Mouse (Mus musculus) limb, embryonic 13.5 days (tissue): ENCODE data around the gene Gm6583. TPM values are rescaled to one million over a fixed set of nuclear protein-coding genes. Genes with fewer than 3 reads are reported as not detected.
"Not testable (repeated sequence)": the region's sequence is repeated elsewhere in the genome, so short reads cannot be mapped to it uniquely, and the experiment has no call there.

Source experiments
- ATAC-seq: fragments of 200-750 bp; cut with Nextera tagmentation; 2 replicates; pipeline ENCODE4 v1.8.0; 2017; ENCODE audit warnings: low read depth, moderate number of reproducible peaks, moderate TSS enrichment; ENCODE audit not compliant: low FRiP score
- H3K27ac ChIP-seq: fragments of 300-500 bp; sonication (generic); 2 replicates; pipeline ENCODE4 v1.5.1; 2015; ENCODE audit warnings: inconsistent platforms, mild to moderate bottlenecking, moderate library complexity
- H3K27me3 ChIP-seq: fragments of 300-500 bp; sonication (generic); 2 replicates; pipeline ENCODE4 v1.6.1; 2015; ENCODE audit warnings: mild to moderate bottlenecking, inconsistent platforms
- H3K36me3 ChIP-seq: fragments of 300-500 bp; sonication (generic); 2 replicates; pipeline ENCODE4 v1.6.1; 2015; ENCODE audit warnings: inconsistent platforms, mild to moderate bottlenecking, moderate library complexity
- H3K4me1 ChIP-seq: fragments of 300-500 bp; sonication (generic); 2 replicates; pipeline ENCODE4 v1.6.1; 2015; ENCODE audit warnings: inconsistent platforms
- H3K4me2 ChIP-seq: fragments of 300-500 bp; sonication (generic); replicated peaks from 2 replicates; pipeline ENCODE4 v1.6.1; 2015; ENCODE audit warnings: inconsistent platforms, mild to moderate bottlenecking, moderate library complexity
- H3K4me3 ChIP-seq: fragments of 300-500 bp; sonication (generic); 2 replicates; pipeline ENCODE4 v1.5.1; 2015; ENCODE audit warnings: moderate library complexity, mild to moderate bottlenecking, inconsistent platforms
- H3K9ac ChIP-seq: fragments of 300-500 bp; sonication (generic); 2 replicates; pipeline ENCODE4 v1.6.1; 2015; ENCODE audit warnings: mild to moderate bottlenecking, inconsistent platforms
- H3K9me3 ChIP-seq: fragments of 300-500 bp; sonication (generic); 2 replicates; pipeline ENCODE4 v1.6.1; 2016; ENCODE audit warnings: inconsistent platforms
- WGBS: fragments of 180-500 bp; shearing (Covaris S2); methylation state at CpG from one replicate; pipeline ENCODE4 v1.1.7; 2015; 5-methylcytosine and 5-hydroxymethylcytosine counted together
- polyA plus RNA-seq: library from polyadenylated mRNA; unstranded; fragments of >200 nt; fragmentation: Nextera tagmentation; extraction: Ambion mirVana; gene quantifications from 2 replicates; pipeline ENCODE4 v1.2.1, GENCODE M21; 2015

Gene Gm6583
- polyA plus RNA-seq, 1 experiment from 2014 or later: 0.18 TPM

DNA sequence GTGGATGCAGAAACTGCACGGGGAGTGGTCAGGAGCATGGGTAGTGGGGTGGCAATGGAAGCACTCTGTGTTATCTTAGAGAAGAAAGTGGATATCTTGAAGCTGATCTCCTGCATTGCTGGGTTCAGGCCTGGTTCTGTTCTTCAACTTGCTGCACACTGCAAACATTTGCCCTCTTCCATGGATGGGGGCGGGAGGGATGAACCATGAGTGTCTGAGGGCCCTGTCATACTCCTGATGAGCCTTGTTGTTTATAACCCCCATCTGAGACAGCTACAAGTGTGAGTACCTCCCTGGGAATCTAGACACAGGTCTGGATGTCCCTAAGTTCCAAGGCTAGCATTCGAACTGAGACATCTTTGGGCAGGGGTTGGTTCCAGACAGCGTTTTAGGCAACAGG is 34.5 kb downstream of the Gm6583 start:
- H3K4me1 ChIP-seq: peaks cover 14% of the 10 kb centered on the region
- H3K4me3 ChIP-seq: no peak overlapping the region
- WGBS: 76% methylated on average over 4 of the region's 4 CpGs
- no peak for ATAC-seq
- H3K9ac ChIP-seq: no peak overlapping the region
- 0 out of 2 replicates have a peak, but pooled peaks cover under 1% of the 10 kb centered on the region for H3K36me3 ChIP-seq
- H3K4me2 ChIP-seq: no peak overlapping the region
- H3K27me3 ChIP-seq: no peaks in the 10 kb centered on the region
- H3K9me3 ChIP-seq: no peaks in the 10 kb centered on the region
- H3K27ac ChIP-seq: no peak overlapping the region

GRCm38 (mm10) chr5:112320936-112321335 is 34.9 kb downstream of the Gm6583 start:
- no peak overlapping the region for H3K9ac ChIP-seq
- peaks cover 14% of the 10 kb centered on the region for H3K4me1 ChIP-seq
- no peak for ATAC-seq
- no peak overlapping the region for H3K27ac ChIP-seq
- no peaks in the 10 kb centered on the region for H3K27me3 ChIP-seq
- no peak overlapping the region for H3K4me2 ChIP-seq
- H3K4me3 ChIP-seq: no peak overlapping the region
- WGBS: 67% methylated on average over 6 of the region's 6 CpGs
- H3K36me3 ChIP-seq: 0 out of 2 replicates have a peak, but pooled peaks cover 4% of the 10 kb centered on the region
- H3K9me3 ChIP-seq: no peaks in the 10 kb centered on the region

DNA sequence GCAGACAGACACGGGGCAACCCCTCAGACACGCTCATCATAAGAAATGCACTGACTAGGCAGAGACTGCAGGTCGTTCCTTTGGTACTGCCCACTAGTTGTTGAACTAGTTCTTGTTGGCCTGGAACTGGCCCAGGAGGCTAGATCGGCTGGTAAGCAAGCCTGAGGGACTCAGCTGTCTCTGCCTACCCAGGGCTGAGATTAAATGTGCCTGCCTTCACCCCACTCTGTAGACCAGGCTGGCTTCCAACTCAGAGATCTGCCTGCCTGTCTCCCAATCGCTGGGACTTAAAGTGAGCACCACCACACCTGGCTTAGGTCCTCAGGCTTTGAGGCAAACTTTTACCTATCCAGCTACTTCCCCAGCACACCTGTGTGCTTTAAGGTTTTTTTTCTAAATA is 35.5 kb downstream of the Gm6583 start:
- Histone ChIP-seq H3K4me3 (no peak overlapping the region), H3K4me1 (peaks cover 9% of the 10 kb centered on the region), H3K9me3 (no peaks in the 10 kb centered on the region), H3K36me3 (peaks cover 9% of the 10 kb centered on the region), H3K27me3 (no peaks in the 10 kb centered on the region), H3K27ac (no peak overlapping the region), H3K4me2 (no peak overlapping the region), H3K9ac (no peak overlapping the region)
- ATAC-seq: no peak
- 77% methylated on average over 5 of the region's 5 CpGs for WGBS

GRCm38 (mm10) chr5:112319343-112319742 is 36.5 kb downstream of the Gm6583 start:
- ATAC-seq, H3K27me3 ChIP-seq, H3K4me2 ChIP-seq, H3K4me3 ChIP-seq, H3K9ac ChIP-seq, H3K4me1 ChIP-seq, H3K9me3 ChIP-seq, H3K27ac ChIP-seq: not testable (repeated sequence)
- WGBS: 58% methylated on average over 2 of the region's 2 CpGs
- peaks cover 17% of the 10 kb centered on the region for H3K36me3 ChIP-seq

DNA sequence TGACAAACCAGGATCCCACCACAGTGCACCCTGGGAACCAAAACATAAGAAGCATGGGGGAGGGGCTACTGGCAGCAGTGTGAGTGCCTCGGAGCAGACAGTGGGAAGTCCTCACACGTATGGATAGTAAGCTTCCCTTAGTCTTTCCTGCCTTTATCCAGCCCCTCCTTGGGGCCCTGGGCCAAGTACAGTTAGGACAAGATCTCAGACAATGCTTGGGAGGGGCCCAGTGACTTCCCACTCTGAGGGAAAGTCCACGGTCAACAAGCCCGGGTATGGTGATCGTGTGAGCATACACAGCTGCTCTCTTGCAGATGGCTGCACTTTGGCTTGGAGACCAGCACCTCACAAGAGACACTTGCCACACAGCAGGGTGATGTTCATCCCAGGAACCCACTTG is 38.5 kb downstream of the Gm6583 start:
- Histone ChIP-seq H3K27me3 (no peaks in the 10 kb centered on the region), H3K9ac (no peak overlapping the region; the same call in 1 of the 2 replicates)
- ATAC-seq: no peak

GRCm38 (mm10) chr5:112316468-112316867 is 39.4 kb downstream of the Gm6583 start:
- WGBS: 85% methylated on average over 5 of the region's 5 CpGs

More for the DNA sequence above, 38.5 kb downstream of the Gm6583 start:
- Histone ChIP-seq H3K27ac (no peak overlapping the region), H3K36me3 (peaks cover 37% of the 10 kb centered on the region), H3K4me2 (no peak overlapping the region), H3K4me1 (no peaks in the 10 kb centered on the region), H3K9me3 (no peaks in the 10 kb centered on the region), H3K4me3 (no peak overlapping the region)
- WGBS: 62% methylated on average over 5 of the region's 5 CpGs

GRCm38 (mm10) chr5:112313222-112313885 is 42.5 kb downstream of the Gm6583 start:
- Histone ChIP-seq H3K4me3 (no peak overlapping the region), H3K4me1 (no peaks in the 10 kb centered on the region), H3K9ac (no peak overlapping the region), H3K27me3 (no peaks in the 10 kb centered on the region), H3K36me3 (peaks cover 73% of the 10 kb centered on the region), H3K27ac (no peak overlapping the region), H3K4me2 (no peak overlapping the region), H3K9me3 (no peaks in the 10 kb centered on the region)
- WGBS: 86% methylated on average over 11 of the region's 11 CpGs
- ATAC-seq: no peak

More at GRCm38 (mm10) chr5:112316468-112316867, 39.4 kb downstream of the Gm6583 start:
- Histone ChIP-seq H3K4me1 (no peaks in the 10 kb centered on the region), H3K27ac (no peak overlapping the region), H3K36me3 (peaks cover 43% of the 10 kb centered on the region), H3K9ac (no peak overlapping the region), H3K4me2 (no peak overlapping the region), H3K4me3 (no peak overlapping the region), H3K9me3 (no peaks in the 10 kb centered on the region), H3K27me3 (no peaks in the 10 kb centered on the region)
- ATAC-seq: no peak

DNA sequence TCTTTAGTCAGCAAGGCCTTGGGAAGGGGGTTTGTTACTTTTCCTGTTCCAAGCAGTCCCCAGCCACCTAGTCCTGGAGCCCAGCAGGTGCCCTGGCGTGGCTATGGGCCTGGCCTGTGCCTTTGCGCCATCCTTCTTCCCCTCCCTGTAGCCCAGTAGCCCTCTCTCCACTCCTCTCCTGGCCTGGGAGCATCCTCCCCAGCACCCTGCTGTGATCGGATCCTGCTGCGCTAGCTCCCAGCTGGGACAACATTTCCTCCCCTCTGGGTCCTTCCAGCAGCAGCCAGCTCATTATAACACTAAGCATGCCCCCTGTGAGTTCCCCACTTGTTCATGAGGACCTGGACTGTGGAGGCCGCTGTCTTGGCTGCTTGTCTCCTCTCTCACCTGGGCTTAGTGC is 50.0 kb downstream of the Gm6583 start:
- no peak for ATAC-seq
- Histone ChIP-seq H3K27me3 (no peaks in the 10 kb centered on the region), H3K4me3 (no peak overlapping the region), H3K36me3 (peaks cover 51% of the 10 kb centered on the region), H3K27ac (no peak overlapping the region), H3K9me3 (no peaks in the 10 kb centered on the region), H3K4me1 (no peaks in the 10 kb centered on the region), H3K4me2 (no peak overlapping the region), H3K9ac (no peak overlapping the region)
- 77% methylated on average over 5 of the region's 5 CpGs for WGBS

Other genes starting within 250 kb of the Gm6583 start
- 0.98 and 1.1 TPM in 2 replicates for gene Cryba4, start 103.5 kb downstream of the Gm6583 start, polyA plus RNA-seq
- gene Crybb1, start 100.2 kb downstream of the Gm6583 start, polyA plus RNA-seq: 0.96 and 1.5 TPM in 2 replicates
- gene Tpst2, start 79.3 kb downstream of the Gm6583 start, polyA plus RNA-seq: 42.3 and 42.5 TPM in 2 replicates
- 32.6 and 34.8 TPM in 2 replicates for gene Tfip11, start 29.7 kb downstream of the Gm6583 start, polyA plus RNA-seq
- gene Srrd, start 13.0 kb downstream of the Gm6583 start, polyA plus RNA-seq: 47.8 and 51.5 TPM in 2 replicates
- gene Hps4, start 12.9 kb downstream of the Gm6583 start, polyA plus RNA-seq: 42.5 and 43.6 TPM in 2 replicates
- gene Asphd2, start 38.8 kb upstream of the Gm6583 start, polyA plus RNA-seq: 19.1 and 23.7 TPM in 2 replicates
- 0.08 TPM in 1 of 2 replicates, not detected in the other for gene Gm6588, start 93.4 kb upstream of the Gm6583 start, polyA plus RNA-seq
- gene Sez6l, start 221.2 kb upstream of the Gm6583 start, polyA plus RNA-seq: 0.25 and 0.40 TPM in 2 replicates